In genomic region chr4:31860389-31860788, GRCm38 (mm10) we compare ENCODE assay signal across 22 mouse cellular contexts.
A peak's percentile ranks its signal among the peaks of the same experiment; 100 is the strongest.
DNase-seq lines count a peak whose midpoint lies in the region; ATAC-seq and TF ChIP-seq lines count a peak whose summit lies in the region.
"Had no signal": no experiment of that assay in that cellular context is flagged by ENCODE, and none has a peak within 500 bp of the region (broad histone marks: within the 10 kb centered on the region; RNA-seq: fewer than 3 reads in every experiment).

No protein-coding gene starts in this region.

- H3K4me2 ChIP-seq in forebrain, embryonic 15.5 days (replicated peaks) = no peak overlapping the region
- no peak overlapping the region for H3K4me2 ChIP-seq in heart, embryonic 11.5 days

- no peak overlapping the region for H3K27ac ChIP-seq in MEL (ENCODE audit: control insufficient read depth, low read depth, low read length)
- no peak overlapping the region for H3K27ac ChIP-seq in forebrain, embryonic 15.5 days (replicated peaks)
- H3K27ac ChIP-seq in heart, embryonic 11.5 days (ENCODE audit: low read depth, low read length) = no peak overlapping the region

- 0 out of 2 replicates have a peak, but pooled peaks have one; percentile 39 for ATAC-seq in megakaryocyte progenitor cell, adult 5-6 weeks (replicated peaks; ENCODE audit: poor library complexity)
- ATAC-seq in megakaryocyte-erythroid progenitor cell, adult 5-6 weeks (replicated peaks; ENCODE audit: low FRiP score, low TSS enrichment, poor library complexity, severe bottlenecking) = peak; percentile 59
- ATAC-seq in inflammation-experienced regulatory T-cells, adult 6 months = no peak
- no peak for ATAC-seq in forebrain, embryonic 15.5 days (replicated peaks)
- no peak for ATAC-seq in heart, embryonic 11.5 days (replicated peaks; ENCODE audit: insufficient number of reproducible peaks, low FRiP score, low TSS enrichment)
- ATAC-seq: activated CD4-positive, CD25-positive, alpha-beta regulatory T cell, adult 4 months; CD4-positive, CD25-positive, alpha-beta regulatory T cell, adult 4 months; Patski had no signal

- no peak overlapping the region for H3K4me3 ChIP-seq in MEL (ENCODE audit: control insufficient read depth in 1 of 2, insufficient read depth in 1 of 2, low read depth in 2 of 2, low read length in 2 of 2)
- no peak overlapping the region for H3K4me3 ChIP-seq in forebrain, embryonic 15.5 days
- H3K4me3 ChIP-seq in heart, embryonic 11.5 days (ENCODE audit: low read depth, low read length) = no peak overlapping the region

- H3K36me3 ChIP-seq in MEL (ENCODE audit: control insufficient read depth in 1 of 2, insufficient read depth in 2 of 2, low read length in 2 of 2) = peaks cover 0 to 4% of the 10 kb centered on the region in 2 experiments; a peak in 2 of 4 replicates
- no peaks in the 10 kb centered on the region for H3K36me3 ChIP-seq in forebrain, embryonic 15.5 days
- no peaks in the 10 kb centered on the region for H3K36me3 ChIP-seq in heart, embryonic 11.5 days (ENCODE audit: control insufficient read depth, insufficient read depth, low read length)
- H3K36me3 ChIP-seq: G1E had no signal

- no peaks in the 10 kb centered on the region for H3K27me3 ChIP-seq in MEL (ENCODE audit: control insufficient read depth in 1 of 2, insufficient read depth in 2 of 2, low read length in 2 of 2)
- no peaks in the 10 kb centered on the region for H3K27me3 ChIP-seq in forebrain, embryonic 15.5 days
- H3K27me3 ChIP-seq in heart, embryonic 11.5 days (ENCODE audit: control insufficient read depth, insufficient read depth, low read length) = no peaks in the 10 kb centered on the region
- H3K27me3 ChIP-seq: CH12.LX, Patski had no signal

- TF ChIP-seq POLR2A in MEL (IDR thresholded peaks at IDR 0.05; ENCODE audit: control insufficient read depth in 1 of 2, insufficient read depth in 1 of 2, low read depth in 1 of 2, low read length in 2 of 2, poor library complexity in 1 of 2) = no peak

- TF ChIP-seq EP300 in MEL (IDR thresholded peaks at IDR 0.05; ENCODE audit: low read depth in 1 of 2, low read length in 2 of 2) = peak; percentile 56; a peak in 3 of 4 replicates

- WGBS in forebrain, embryonic 15.5 days = 90% methylated on average over 2 of the region's 2 CpGs
- WGBS in heart, embryonic 11.5 days (ENCODE audit: insufficient replicate concordance) = 90% methylated on average over 2 of the region's 2 CpGs

- H3K4me1 ChIP-seq in MEL (ENCODE audit: control insufficient read depth in 1 of 2, insufficient read depth in 2 of 2, low read length in 2 of 2) = peaks cover 0 to 5% of the 10 kb centered on the region in 2 experiments; a peak in 1 of 4 replicates
- no peaks in the 10 kb centered on the region for H3K4me1 ChIP-seq in forebrain, embryonic 15.5 days
- H3K4me1 ChIP-seq in heart, embryonic 11.5 days (ENCODE audit: control insufficient read depth, insufficient read depth, low read length) = no peaks in the 10 kb centered on the region

- TF ChIP-seq RAD21 in MEL (IDR thresholded peaks at IDR 0.05; ENCODE audit: low read depth, low read length) = no peak

- DNase-seq in MEL (ENCODE audit: low read depth, low spot score) = peak; percentile 13
- DNase-seq: adrenal gland, adult 2 months; adrenal gland, adult 8-10 months; adrenal gland, postnatal 10 days; adrenal gland, postnatal 14 days; adrenal gland, postnatal 25 days; adrenal gland, postnatal 36 days; B cell, adult 2 months; cerebellum, adult 11 months; cerebellum, adult 11-12 months; cerebellum, adult 18-20 months; cerebellum, adult 2 months had no signal

- no peaks in the 10 kb centered on the region for H3K79me2 ChIP-seq in MEL (ENCODE audit: control insufficient read depth, insufficient read depth, low read length, poor library complexity)

- no peak for TF ChIP-seq CTCF in MEL (IDR thresholded peaks at IDR 0.05 in 2 of 3, conservative IDR thresholded peaks at IDR 0.05 in 1 of 3; ENCODE audit: control insufficient read depth in 1 of 3, insufficient read depth in 1 of 3, low read depth in 2 of 3, low read length in 3 of 3, poor library complexity in 1 of 3, severe bottlenecking in 1 of 3)

- H3K9ac ChIP-seq in MEL (ENCODE audit: control insufficient read depth, low read depth, low read length, poor library complexity, severe bottlenecking) = no peak overlapping the region
- no peak overlapping the region for H3K9ac ChIP-seq in forebrain, embryonic 15.5 days (replicated peaks)
- no peak overlapping the region for H3K9ac ChIP-seq in heart, embryonic 11.5 days (ENCODE audit: low read depth, low read length)

- H3K9me3 ChIP-seq in MEL (replicated peaks; ENCODE audit: insufficient read depth, low read length) = no peaks in the 10 kb centered on the region
- H3K9me3 ChIP-seq in forebrain, embryonic 15.5 days = no peaks in the 10 kb centered on the region
- H3K9me3 ChIP-seq in heart, embryonic 11.5 days (replicated peaks; ENCODE audit: control insufficient read depth, low read length) = peaks cover 3% of the 10 kb centered on the region; the same call in 1 of the 2 replicates
- H3K9me3 ChIP-seq: G1E had no signal

TF ChIP-seq in MEL, 35 proteins besides CTCF, POLR2A, EP300 and RAD21:
- TF ChIP-seq MEF2A (IDR thresholded peaks at IDR 0.05; ENCODE audit: extremely low read depth, insufficient replicate concordance, low read depth, low read length, poor library complexity, severe bottlenecking) = peak; percentile 40; the same call in 1 of the 2 replicates
- no peak for TF ChIP-seq ZNF384 (IDR thresholded peaks at IDR 0.05; ENCODE audit: low read depth, low read length)
- TF ChIP-seq KAT2A (conservative IDR thresholded peaks at IDR 0.05; ENCODE audit: low read depth, low read length) = no peak
- peak; percentile 22; the same call in 1 of the 2 replicates for TF ChIP-seq TCF12 (IDR thresholded peaks at IDR 0.05; ENCODE audit: low read depth, low read length)
- TF ChIP-seq ZKSCAN1 (IDR thresholded peaks at IDR 0.05; ENCODE audit: low read depth, low read length) = no peak
- TF ChIP-seq ETS1 (IDR thresholded peaks at IDR 0.05; ENCODE audit: low read depth, low read length) = 0 out of 2 replicates have a peak, but pooled peaks have one; percentile 29
- TF ChIP-seq SMC3 (IDR thresholded peaks at IDR 0.05; ENCODE audit: low read depth, low read length) = no peak

Comparison
In these comparisons a context has a peak if more than half of its experiments do, and no peak if none do; other contexts are left out.
1. ATAC-seq: peak in megakaryocyte progenitor cell, adult 5-6 weeks (single experiment) and megakaryocyte-erythroid progenitor cell, adult 5-6 weeks (single experiment); none in inflammation-experienced regulatory T-cells, adult 6 months (single experiment), forebrain, embryonic 15.5 days (single experiment) and heart, embryonic 11.5 days (single experiment).